Mouse (Mus musculus): ENCODE measurements at regions not wholly inside any gene's neighbourhood (a gene's known extent, or its start where the extent isn't known, plus 50 kb on each side); places are given as distances from the start of the nearest gene placed in this dataset.
A peak's percentile ranks its signal among the peaks of the same experiment; 100 is the strongest.

GRCm38 (mm10) chr1:136699153-136699524 lies 74.4 kb downstream of the Zfp281 start:
- 87% methylated on average over 7 of the region's 7 CpGs for WGBS

GRCm38 (mm10) chr1:136699571-136699970 lies 74.9 kb downstream of the Zfp281 start:
- Histone ChIP-seq H3K9ac (replicated peaks; ENCODE audit: low read length, poor library complexity, severe bottlenecking) (no peak overlapping the region), H3K4me1 (ENCODE audit: insufficient read depth, low read length) (no peaks in the 10 kb centered on the region), H3K9me3 (ENCODE audit: low read length) (no peaks in the 10 kb centered on the region), H3K27me3 (ENCODE audit: insufficient read depth, low read length) (no peaks in the 10 kb centered on the region), H3K4me3 (ENCODE audit: low read depth, low read length) (no peak overlapping the region), H3K4me2 (ENCODE audit: low read depth, low read length, poor library complexity, severe bottlenecking) (no peak overlapping the region), H3K36me3 (ENCODE audit: insufficient read depth, low read length) (no peaks in the 10 kb centered on the region), H3K27ac (ENCODE audit: low read depth, low read length) (no peak overlapping the region)
- TF ChIP-seq CTCF (IDR thresholded peaks at IDR 0.05), result no peak
- 88% methylated on average over 8 of the region's 8 CpGs for WGBS
- DNase-seq (ENCODE audit: low spot score), result no peak
- no peak for ATAC-seq (ENCODE audit: low FRiP score)

More at GRCm38 (mm10) chr1:136699153-136699524, 74.4 kb downstream of the Zfp281 start:
- DNase-seq (ENCODE audit: low spot score) (no peak), ATAC-seq (ENCODE audit: low FRiP score) (no peak)
- H3K27me3 ChIP-seq (ENCODE audit: insufficient read depth, low read length), result no peaks in the 10 kb centered on the region
- H3K4me1 ChIP-seq (ENCODE audit: insufficient read depth, low read length), result no peaks in the 10 kb centered on the region
- no peak overlapping the region for H3K9ac ChIP-seq (replicated peaks; ENCODE audit: low read length, poor library complexity, severe bottlenecking)
- no peak for TF ChIP-seq CTCF (IDR thresholded peaks at IDR 0.05)
- H3K27ac ChIP-seq (ENCODE audit: low read depth, low read length), result no peak overlapping the region
- H3K9me3 ChIP-seq (ENCODE audit: low read length), result no peaks in the 10 kb centered on the region
- H3K4me3 ChIP-seq (ENCODE audit: low read depth, low read length), result no peak overlapping the region
- H3K36me3 ChIP-seq (ENCODE audit: insufficient read depth, low read length), result no peaks in the 10 kb centered on the region
- H3K4me2 ChIP-seq (ENCODE audit: low read depth, low read length, poor library complexity, severe bottlenecking), result no peak overlapping the region

DNA sequence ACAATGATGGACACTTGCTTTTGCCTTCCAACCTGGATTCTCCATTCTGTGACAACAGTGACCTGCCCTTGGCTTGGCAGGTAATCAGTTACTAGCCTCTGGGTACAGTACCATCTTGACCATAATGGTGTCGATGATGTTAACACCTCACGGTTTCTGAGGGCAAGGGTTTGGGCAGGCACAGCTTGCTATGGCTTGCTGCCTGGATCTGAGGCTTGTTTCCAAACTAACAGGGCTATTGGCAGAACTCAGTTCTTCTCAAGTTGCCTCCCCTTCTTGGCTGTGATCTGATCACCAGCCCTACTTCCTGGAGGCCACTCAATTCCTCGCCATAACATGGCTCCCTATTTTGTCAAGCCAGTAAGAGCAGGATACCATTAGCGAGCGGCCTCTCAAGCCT lies 79.4 kb downstream of the Zfp281 start:
- no peak for DNase-seq (ENCODE audit: low spot score)
- ATAC-seq (ENCODE audit: low FRiP score), result no peak
- Histone ChIP-seq H3K4me1 (ENCODE audit: insufficient read depth, low read length) (no peaks in the 10 kb centered on the region), H3K9ac (replicated peaks; ENCODE audit: low read length, poor library complexity, severe bottlenecking) (no peak overlapping the region), H3K9me3 (ENCODE audit: low read length) (no peaks in the 10 kb centered on the region), H3K4me2 (ENCODE audit: low read depth, low read length, poor library complexity, severe bottlenecking) (no peak overlapping the region), H3K36me3 (ENCODE audit: insufficient read depth, low read length) (no peaks in the 10 kb centered on the region), H3K4me3 (ENCODE audit: low read depth, low read length) (no peak overlapping the region), H3K27me3 (ENCODE audit: insufficient read depth, low read length) (no peaks in the 10 kb centered on the region), H3K27ac (ENCODE audit: low read depth, low read length) (no peak overlapping the region)
- 97% methylated on average over 5 of the region's 5 CpGs for WGBS
- TF ChIP-seq CTCF (IDR thresholded peaks at IDR 0.05), result no peak

GRCm38 (mm10) chr1:136706509-136706908 lies 81.8 kb downstream of the Zfp281 start:
- WGBS, result 41% methylated on average over 8 of the region's 8 CpGs
- no peak overlapping the region for H3K4me2 ChIP-seq (ENCODE audit: low read depth, low read length, poor library complexity, severe bottlenecking)
- ATAC-seq (ENCODE audit: low FRiP score) (peak; percentile 74), DNase-seq (ENCODE audit: low spot score) (peak; percentile 77)
- H3K4me1 ChIP-seq (ENCODE audit: insufficient read depth, low read length), result no peaks in the 10 kb centered on the region
- no peaks in the 10 kb centered on the region for H3K36me3 ChIP-seq (ENCODE audit: insufficient read depth, low read length)
- 0 out of 2 replicates have a peak overlapping the region, but pooled peaks have one; percentile 43 for H3K27ac ChIP-seq (ENCODE audit: low read depth, low read length)
- peak; percentile 8; the same call in 1 of the 2 replicates for TF ChIP-seq CTCF (IDR thresholded peaks at IDR 0.05)
- H3K4me3 ChIP-seq (ENCODE audit: low read depth, low read length), result no peak overlapping the region
- H3K9me3 ChIP-seq (ENCODE audit: low read length), result no peaks in the 10 kb centered on the region
- H3K9ac ChIP-seq (replicated peaks; ENCODE audit: low read length, poor library complexity, severe bottlenecking), result no peak overlapping the region
- H3K27me3 ChIP-seq (ENCODE audit: insufficient read depth, low read length), result no peaks in the 10 kb centered on the region

DNA sequence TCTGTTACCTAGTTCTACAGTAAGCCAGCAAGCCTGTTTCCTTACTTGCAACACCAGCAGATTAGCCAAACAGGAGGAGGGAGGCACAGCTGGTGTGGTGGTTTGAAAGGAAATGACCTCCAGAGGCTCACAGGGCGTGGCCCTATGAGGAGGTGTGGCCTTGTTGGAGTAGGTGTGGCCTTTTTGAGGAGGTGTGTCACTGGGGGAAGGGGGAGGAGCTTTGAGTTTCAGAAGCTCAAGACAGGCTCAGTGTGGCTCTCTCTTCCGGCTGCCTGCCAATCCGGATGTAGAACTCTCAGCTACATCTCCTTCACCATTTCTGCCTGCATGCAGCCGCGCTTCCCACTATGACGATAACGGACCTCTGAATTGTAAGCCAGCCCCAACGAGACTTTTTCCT lies 82.7 kb downstream of the Zfp281 start:
- H3K36me3 ChIP-seq (ENCODE audit: insufficient read depth, low read length), result no peaks in the 10 kb centered on the region
- no peak overlapping the region for H3K27ac ChIP-seq (ENCODE audit: low read depth, low read length)
- no peaks in the 10 kb centered on the region for H3K4me1 ChIP-seq (ENCODE audit: insufficient read depth, low read length)
- no peak overlapping the region for H3K4me2 ChIP-seq (ENCODE audit: low read depth, low read length, poor library complexity, severe bottlenecking)
- 93% methylated on average over 8 of the region's 8 CpGs for WGBS
- H3K9ac ChIP-seq (replicated peaks; ENCODE audit: low read length, poor library complexity, severe bottlenecking), result no peak overlapping the region
- no peak for TF ChIP-seq CTCF (IDR thresholded peaks at IDR 0.05)
- DNase-seq (ENCODE audit: low spot score) (no peak), ATAC-seq (ENCODE audit: low FRiP score) (no peak)
- H3K27me3 ChIP-seq (ENCODE audit: insufficient read depth, low read length), result no peaks in the 10 kb centered on the region
- no peak overlapping the region for H3K4me3 ChIP-seq (ENCODE audit: low read depth, low read length)
- no peaks in the 10 kb centered on the region for H3K9me3 ChIP-seq (ENCODE audit: low read length)

- no peak for TF ChIP-seq CTCF (IDR thresholded peaks at IDR 0.05)
- H3K4me1 ChIP-seq (ENCODE audit: insufficient read depth, low read length), result no peaks in the 10 kb centered on the region
- no peaks in the 10 kb centered on the region for H3K36me3 ChIP-seq (ENCODE audit: insufficient read depth, low read length)
- H3K9me3 ChIP-seq (ENCODE audit: low read length), result no peaks in the 10 kb centered on the region
- ATAC-seq (ENCODE audit: low FRiP score) (no peak), DNase-seq (ENCODE audit: low spot score) (no peak)
- H3K27ac ChIP-seq (ENCODE audit: low read depth, low read length), result no peak overlapping the region
- H3K4me3 ChIP-seq (ENCODE audit: low read depth, low read length), result no peak overlapping the region
- WGBS, result 95% methylated on average over 12 of the region's 12 CpGs
- no peaks in the 10 kb centered on the region for H3K27me3 ChIP-seq (ENCODE audit: insufficient read depth, low read length)
- H3K9ac ChIP-seq (replicated peaks; ENCODE audit: low read length, poor library complexity, severe bottlenecking), result no peak overlapping the region
- no peak overlapping the region for H3K4me2 ChIP-seq (ENCODE audit: low read depth, low read length, poor library complexity, severe bottlenecking)
Measured at GRCm38 (mm10) chr1:136707866-136708265, 83.2 kb downstream of the Zfp281 start.

Measured in midbrain, postnatal 0 days (tissue).